Comparison of ENCODE assay signal across 7 mouse cellular contexts in the genomic region with DNA sequence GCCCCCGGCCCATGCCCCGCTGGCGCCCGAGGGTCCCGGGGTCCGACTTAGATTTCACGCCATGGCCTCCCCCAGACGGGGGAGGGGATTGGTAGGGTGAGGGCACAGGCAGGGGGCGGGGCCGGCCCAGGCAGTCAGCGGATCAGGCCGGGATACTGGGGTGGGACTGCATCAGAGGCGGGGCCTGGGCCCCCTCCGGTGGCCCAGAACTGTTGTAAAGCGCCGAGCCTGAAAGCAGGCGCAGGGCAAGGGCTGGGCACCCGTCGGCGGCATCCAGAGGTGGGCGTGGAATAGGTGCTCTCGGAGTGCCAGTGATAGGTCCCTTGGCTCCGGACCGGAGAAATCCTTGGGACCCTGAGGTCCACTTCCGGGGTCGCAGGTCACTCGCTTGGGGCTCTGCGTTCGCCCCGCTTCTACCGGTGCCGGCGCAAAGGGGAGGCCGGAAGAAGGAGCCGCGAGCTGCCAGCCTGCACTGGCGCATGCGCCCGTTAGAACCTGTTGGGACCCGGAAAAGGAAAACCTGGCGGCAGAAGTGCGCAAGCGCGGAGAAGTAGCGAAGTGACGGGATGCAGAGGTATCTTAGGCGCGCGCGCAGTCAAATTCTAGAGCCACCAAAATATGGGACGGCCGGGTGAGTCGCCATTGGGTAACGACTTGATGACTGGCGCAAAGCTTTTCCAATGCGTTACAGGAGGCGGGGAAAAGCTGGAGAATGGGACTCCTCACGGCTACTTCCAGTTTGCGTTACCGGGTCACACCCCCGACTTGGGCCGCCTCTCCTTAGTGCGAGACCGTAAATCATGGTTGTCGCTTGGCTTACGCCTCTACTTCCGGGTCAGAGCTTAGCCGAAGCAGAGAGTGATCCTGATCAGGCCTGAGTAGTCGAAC. TPM values are rescaled to one million over a fixed set of nuclear protein-coding genes. Genes with fewer than 3 reads are reported as not detected.
DNase-seq lines count a peak whose midpoint lies in the region; ATAC-seq lines count a peak whose summit lies in the region.

TSS of gene Map3k11 (plus strand) at position 543 of the 888 bp plus-strand sequence.
TSS of gene Pcnx3 (minus strand) at position 709 of the 888 bp plus-strand sequence.

- peaks cover 41% of the 10 kb centered on the region for H3K4me1 ChIP-seq in intestine, embryonic 16.5 days (ENCODE audit: control insufficient read depth, insufficient read depth, low read length)
- H3K4me1 ChIP-seq in midbrain, embryonic 11.5 days (ENCODE audit: control insufficient read depth, insufficient read depth, low read length) = peaks cover 33% of the 10 kb centered on the region

- peak within 1 kb of the TSS; percentile 96 for H3K9ac ChIP-seq in intestine, embryonic 16.5 days (ENCODE audit: low read depth, low read length)
- peak within 1 kb of the TSS; percentile 85 for H3K9ac ChIP-seq in midbrain, embryonic 11.5 days (ENCODE audit: low read length)

- peak within 1 kb of the TSS; percentile 95 for H3K27ac ChIP-seq in intestine, embryonic 16.5 days (ENCODE audit: low read length)
- H3K27ac ChIP-seq in midbrain, embryonic 11.5 days (ENCODE audit: low read depth, low read length) = peak within 1 kb of the TSS; percentile 76

- no peaks in the 10 kb centered on the region for H3K9me3 ChIP-seq in intestine, embryonic 16.5 days (ENCODE audit: control insufficient read depth, low read length)
- H3K9me3 ChIP-seq in midbrain, embryonic 11.5 days (ENCODE audit: control insufficient read depth, low read length) = no peaks in the 10 kb centered on the region

- H3K36me3 ChIP-seq in intestine, embryonic 16.5 days (ENCODE audit: control insufficient read depth, insufficient read depth, low read length) = peaks cover 18% of the 10 kb centered on the region
- peaks cover 20% of the 10 kb centered on the region for H3K36me3 ChIP-seq in midbrain, embryonic 11.5 days (ENCODE audit: control insufficient read depth, insufficient read depth, low read length)

- under 1% methylated on average over 69 of the region's 69 CpGs for WGBS in intestine, embryonic 16.5 days
- under 1% methylated on average over 69 of the region's 69 CpGs for WGBS in midbrain, embryonic 11.5 days

- DNase-seq in adrenal gland, adult 8-10 months = peak; percentile 98
- peak; percentile 96 for DNase-seq in embryo, embryonic 9.5 days (ENCODE audit: extremely low spot score)
- peak; percentile 92 to 96 for DNase-seq in gastrocnemius, postnatal 4 days (ENCODE audit: low spot score in 2 of 2)
- DNase-seq in left cerebral cortex, postnatal 36 days (ENCODE audit: low spot score in 2 of 2) = peak; percentile 99
- peak; percentile 99 for DNase-seq in midbrain, embryonic 11.5 days (ENCODE audit: low spot score, missing footprints)
- peak; percentile 99 for DNase-seq in skeletal muscle tissue, adult 2 months (ENCODE audit: low read depth, low spot score)

- intact Hi-C loops in left cerebral cortex, postnatal 36 days (cut with DNase I) = loop anchor here (2.0 kb wide), 2 partner anchors 40 to 78 kb away; partner anchors contain the start of genes Fam89b and Kat5

- ATAC-seq in intestine, embryonic 16.5 days = peak; percentile 90
- peak; percentile 91 for ATAC-seq in midbrain, embryonic 11.5 days (ENCODE audit: low FRiP score)

- H3K4me3 ChIP-seq in intestine, embryonic 16.5 days (ENCODE audit: low read length) = peak within 1 kb of the TSS; percentile 77
- peak within 1 kb of the TSS; percentile 90 for H3K4me3 ChIP-seq in midbrain, embryonic 11.5 days (ENCODE audit: low read depth, low read length)

- peak within 1 kb of the TSS; percentile 98 for H3K4me2 ChIP-seq in intestine, embryonic 16.5 days (ENCODE audit: low read depth, low read length)
- peak within 1 kb of the TSS; percentile 99 for H3K4me2 ChIP-seq in midbrain, embryonic 11.5 days

- no peaks in the 10 kb centered on the region for H3K27me3 ChIP-seq in intestine, embryonic 16.5 days (replicated peaks; ENCODE audit: control insufficient read depth, insufficient read depth, low read length)
- H3K27me3 ChIP-seq in midbrain, embryonic 11.5 days (ENCODE audit: control insufficient read depth, insufficient read depth, low read length) = no peaks in the 10 kb centered on the region

RNA-seq across cellular contexts. Expression of gene Map3k11, which starts in this region (rescaled TPM):
- 10 to 100 TPM; 40.8 to 53.6 (median 46.3) TPM for total RNA-seq in adrenal gland, adult 8-10 months (2022)
- total RNA-seq in gastrocnemius, postnatal 4 days (2021) = 10 to 100 TPM; 29.7 to 30.2 TPM
- 28.7 and 33.7 TPM in 2 replicates for polyA plus RNA-seq in intestine, embryonic 16.5 days (2015; fragmentation: Nextera tagmentation; extraction: Ambion mirVana)
- total RNA-seq in left cerebral cortex, postnatal 36 days (2021) = 10 to 100 TPM; 17.3 to 19.2 TPM
- 14.0 and 17.3 TPM in 2 replicates for polyA plus RNA-seq in midbrain, embryonic 11.5 days (2014; fragmentation: Nextera tagmentation; extraction: Ambion mirVana)

RNA-seq across cellular contexts. Expression of gene Pcnx3, which starts in this region (rescaled TPM):
- 100 to 1,000 TPM in 3 of 4 experiments, 10 to 100 TPM in 1; 95.1 to 183 (median 136) TPM for total RNA-seq in adrenal gland, adult 8-10 months (2022)
- total RNA-seq in gastrocnemius, postnatal 4 days (2021) = 10 to 100 TPM; 37.1 to 40.5 TPM
- polyA plus RNA-seq in intestine, embryonic 16.5 days (2015; fragmentation: Nextera tagmentation; extraction: Ambion mirVana) = 15.1 and 16.8 TPM in 2 replicates
- total RNA-seq in left cerebral cortex, postnatal 36 days (2021) = 10 to 100 TPM; 66.1 to 83.1 TPM
- polyA plus RNA-seq in midbrain, embryonic 11.5 days (2014; fragmentation: Nextera tagmentation; extraction: Ambion mirVana) = 18.6 and 23.1 TPM in 2 replicates

Comparison
In these comparisons a context has a peak if more than half of its experiments do, and no peak if none do; other contexts are left out.
1. Peak in every context shown above with its lines: DNase-seq, ATAC-seq, H3K4me3 ChIP-seq and H3K27ac ChIP-seq.